13 mouse cellular contexts compared by ENCODE assay signal in the genomic region with DNA sequence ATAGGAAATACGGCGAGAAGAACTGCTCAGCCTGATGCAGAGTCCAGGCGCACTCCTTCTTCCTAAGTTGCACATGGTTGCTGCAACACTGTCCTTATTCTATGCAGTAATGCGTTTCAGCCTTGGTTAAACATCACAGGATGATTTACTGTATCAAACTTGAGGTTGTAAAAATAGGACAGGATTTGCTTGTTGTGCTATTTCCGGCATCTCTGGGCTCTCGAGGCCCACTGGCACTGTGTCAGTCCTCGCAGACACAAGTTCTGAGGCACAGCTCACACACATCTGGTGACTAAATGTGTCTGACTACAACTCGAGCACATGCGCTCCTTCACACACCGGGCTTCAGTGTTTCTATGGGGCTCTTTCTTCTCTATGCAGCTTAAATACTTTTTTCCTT.
DNase-seq lines count a peak whose midpoint lies in the region; ATAC-seq lines count a peak whose summit lies in the region.
"Had no signal": no experiment of that assay in that cellular context is flagged by ENCODE, and none has a peak within 500 bp of the region (broad histone marks: within the 10 kb centered on the region; RNA-seq: fewer than 3 reads in every experiment).

No protein-coding gene starts in this region.

- H3K4me3 ChIP-seq in heart, embryonic 11.5 days (ENCODE audit: low read depth, low read length), result no peak overlapping the region
- H3K4me3 ChIP-seq in midbrain, embryonic 11.5 days (ENCODE audit: low read depth, low read length), result no peak overlapping the region
- no peak overlapping the region for H3K4me3 ChIP-seq in midbrain, embryonic 10.5 days
- H3K4me3 ChIP-seq in limb, embryonic 10.5 days, result no peak overlapping the region
- H3K4me3 ChIP-seq: midbrain, embryonic 13.5 days; neural tube, embryonic 12.5 days had no signal

- 74% methylated on average over 10 of the region's 10 CpGs for WGBS in heart, embryonic 11.5 days (ENCODE audit: insufficient replicate concordance)
- 91% methylated on average over 10 of the region's 10 CpGs for WGBS in midbrain, embryonic 11.5 days
- 96% methylated on average over 10 of the region's 10 CpGs for WGBS in midbrain, embryonic 10.5 days
- 93% methylated on average over 10 of the region's 10 CpGs for WGBS in limb, embryonic 10.5 days

- H3K36me3 ChIP-seq in heart, embryonic 11.5 days (ENCODE audit: control insufficient read depth, insufficient read depth, low read length), result no peaks in the 10 kb centered on the region
- no peaks in the 10 kb centered on the region for H3K36me3 ChIP-seq in midbrain, embryonic 11.5 days (ENCODE audit: control insufficient read depth, insufficient read depth, low read length)
- no peaks in the 10 kb centered on the region for H3K36me3 ChIP-seq in midbrain, embryonic 10.5 days
- no peaks in the 10 kb centered on the region for H3K36me3 ChIP-seq in limb, embryonic 10.5 days
- H3K36me3 ChIP-seq: midbrain, embryonic 13.5 days; neural tube, embryonic 12.5 days had no signal

- no peak overlapping the region for H3K4me2 ChIP-seq in heart, embryonic 11.5 days
- no peak overlapping the region for H3K4me2 ChIP-seq in midbrain, embryonic 11.5 days
- H3K4me2 ChIP-seq: lung, embryonic 14.5 days; midbrain, embryonic 13.5 days; neural tube, embryonic 12.5 days had no signal

- H3K4me1 ChIP-seq in heart, embryonic 11.5 days (ENCODE audit: control insufficient read depth, insufficient read depth, low read length), result no peaks in the 10 kb centered on the region
- H3K4me1 ChIP-seq in midbrain, embryonic 11.5 days (ENCODE audit: control insufficient read depth, insufficient read depth, low read length), result no peaks in the 10 kb centered on the region
- H3K4me1 ChIP-seq in midbrain, embryonic 10.5 days, result no peaks in the 10 kb centered on the region
- H3K4me1 ChIP-seq in limb, embryonic 10.5 days, result no peaks in the 10 kb centered on the region
- H3K4me1 ChIP-seq: midbrain, embryonic 13.5 days; neural tube, embryonic 12.5 days had no signal

- no peak overlapping the region for H3K27ac ChIP-seq in heart, embryonic 11.5 days (ENCODE audit: low read depth, low read length)
- no peak overlapping the region for H3K27ac ChIP-seq in midbrain, embryonic 11.5 days (ENCODE audit: low read depth, low read length)
- no peak overlapping the region for H3K27ac ChIP-seq in midbrain, embryonic 10.5 days (replicated peaks)
- H3K27ac ChIP-seq in limb, embryonic 10.5 days, result no peak overlapping the region
- H3K27ac ChIP-seq: midbrain, embryonic 13.5 days; neural tube, embryonic 12.5 days had no signal

- H3K27me3 ChIP-seq in heart, embryonic 11.5 days (ENCODE audit: control insufficient read depth, insufficient read depth, low read length), result no peaks in the 10 kb centered on the region
- no peaks in the 10 kb centered on the region for H3K27me3 ChIP-seq in midbrain, embryonic 11.5 days (ENCODE audit: control insufficient read depth, insufficient read depth, low read length)
- H3K27me3 ChIP-seq in midbrain, embryonic 10.5 days (ENCODE audit: low read depth, poor library complexity, severe bottlenecking), result no peaks in the 10 kb centered on the region
- H3K27me3 ChIP-seq in limb, embryonic 10.5 days (ENCODE audit: low read depth, poor library complexity, severe bottlenecking), result no peaks in the 10 kb centered on the region
- H3K27me3 ChIP-seq: midbrain, embryonic 13.5 days; neural tube, embryonic 12.5 days had no signal

- no peak overlapping the region for H3K9ac ChIP-seq in heart, embryonic 11.5 days (ENCODE audit: low read depth, low read length)
- H3K9ac ChIP-seq in midbrain, embryonic 11.5 days (ENCODE audit: low read length), result no peak overlapping the region
- H3K9ac ChIP-seq: lung, embryonic 14.5 days; midbrain, embryonic 13.5 days; neural tube, embryonic 12.5 days had no signal

- no peaks in the 10 kb centered on the region for H3K9me3 ChIP-seq in heart, embryonic 11.5 days (replicated peaks; ENCODE audit: control insufficient read depth, low read length)
- no peaks in the 10 kb centered on the region for H3K9me3 ChIP-seq in midbrain, embryonic 11.5 days (ENCODE audit: control insufficient read depth, low read length)
- H3K9me3 ChIP-seq in midbrain, embryonic 10.5 days (replicated peaks), result no peaks in the 10 kb centered on the region
- no peaks in the 10 kb centered on the region for H3K9me3 ChIP-seq in limb, embryonic 10.5 days (replicated peaks)
- H3K9me3 ChIP-seq: midbrain, embryonic 13.5 days; neural tube, embryonic 12.5 days had no signal

- DNase-seq in heart, adult 11 months, result peak; percentile 91
- peak; percentile 39 for DNase-seq in midbrain, embryonic 11.5 days (ENCODE audit: low spot score, missing footprints)
- DNase-seq in midbrain, embryonic 10.5 days (ENCODE audit: low spot score), result no peak
- DNase-seq in limb, embryonic 10.5 days (ENCODE audit: low spot score), result peak; percentile 19
- DNase-seq in telencephalon, adult 2 months (ENCODE audit: low read depth, low spot score), result peak; percentile 57
- DNase-seq in cerebellum, adult 18-20 months, result no peak
- no peak for DNase-seq in urinary bladder, postnatal 36 days (ENCODE audit: low spot score in 2 of 2)
- DNase-seq: cerebellum, adult 9-11 months; gastrocnemius, postnatal 10 days; lung, embryonic 14.5 days had no signal

- no peak for ATAC-seq in heart, embryonic 11.5 days (replicated peaks; ENCODE audit: insufficient number of reproducible peaks, low FRiP score, low TSS enrichment)
- ATAC-seq in midbrain, embryonic 11.5 days (ENCODE audit: low FRiP score), result no peak
- ATAC-seq: midbrain, embryonic 13.5 days had no signal

Comparison
In these comparisons a context has a peak if more than half of its experiments do, and no peak if none do; other contexts are left out.
1. DNase-seq: peak in heart, adult 11 months (single experiment), midbrain, embryonic 11.5 days (single experiment), limb, embryonic 10.5 days (single experiment) and telencephalon, adult 2 months (single experiment); none in midbrain, embryonic 10.5 days (single experiment), cerebellum, adult 18-20 months (0 of 2) and urinary bladder, postnatal 36 days (0 of 2).